Mouse (Mus musculus) lung, postnatal 0 days (tissue): Measurements from ENCODE around the gene Selenon. TPM values are rescaled to one million over a fixed set of nuclear protein-coding genes. Genes with fewer than 3 reads are reported as not detected.
A peak's percentile ranks its signal among the peaks of the same experiment; 100 is the strongest.

Experiments used
- ATAC-seq: fragments of 200-750 bp; cut with Nextera tagmentation; 2 replicates; pipeline ENCODE4 v1.8.0; 2017; ENCODE audit warnings: moderate library complexity
- DNase-seq: peaks from one replicate; pipeline ENCODE4 v3.0.0-alpha.2; 2016; ENCODE audit warnings: low spot score
- H3K27ac ChIP-seq: fragments of 300-500 bp; sonication (generic); 2 replicates; pipeline ENCODE4 v1.5.1; 2014; ENCODE audit warnings: antibody characterized with exemption, mild to moderate bottlenecking, low read length, mixed read lengths
- H3K27me3 ChIP-seq: fragments of 300-500 bp; sonication (generic); replicated peaks from 2 replicates; pipeline ENCODE4 v1.6.1; 2014; ENCODE audit warnings: low read length, mixed read lengths; ENCODE audit not compliant: insufficient read depth
- H3K36me3 ChIP-seq: fragments of 300-500 bp; sonication (generic); 2 replicates; pipeline ENCODE4 v1.6.1; 2014; ENCODE audit warnings: low read length, mixed read lengths; ENCODE audit not compliant: insufficient read depth
- H3K4me1 ChIP-seq: fragments of 300-500 bp; sonication (generic); 2 replicates; pipeline ENCODE4 v1.6.1; 2014; ENCODE audit warnings: antibody characterized with exemption, low read depth, low read length, mixed read lengths; ENCODE audit not compliant: insufficient read depth
- H3K4me2 ChIP-seq: fragments of 300-500 bp; sonication (generic); replicated peaks from 2 replicates; pipeline ENCODE4 v1.6.1; 2014; ENCODE audit warnings: low read depth, mild to moderate bottlenecking, low read length, moderate library complexity, mixed read lengths
- H3K4me3 ChIP-seq: fragments of 300-500 bp; sonication (generic); 2 replicates; pipeline ENCODE4 v1.5.1; 2014; ENCODE audit warnings: low read depth, low read length
- H3K9ac ChIP-seq: fragments of 300-500 bp; sonication (generic); replicated peaks from 2 replicates; pipeline ENCODE4 v1.6.1; 2014; ENCODE audit warnings: low read depth, mild to moderate bottlenecking
- H3K9me3 ChIP-seq: fragments of 300-500 bp; sonication (generic); 2 replicates; pipeline ENCODE4 v1.6.1; 2016; ENCODE audit warnings: low read length, mixed read lengths
- CTCF ChIP-seq: IDR thresholded peaks from 2 replicates; pipeline ENCODE4 v1.5.1; 2016; ENCODE audit warnings: antibody characterized with exemption, mild to moderate bottlenecking
- EP300 ChIP-seq: IDR thresholded peaks from 2 replicates; pipeline ENCODE4 v1.6.1; 2016; ENCODE audit warnings: antibody characterized with exemption, mild to moderate bottlenecking, control low read depth
- WGBS: fragments of 180-500 bp; shearing (Covaris S2); extraction: QIAGEN DNeasy Blood & Tissue Kit; methylation state at CpG from one replicate; pipeline ENCODE4 v1.1.7; 2014; 5-methylcytosine and 5-hydroxymethylcytosine counted together
- polyA plus RNA-seq: library from polyadenylated mRNA; unstranded; fragments of >200 nt; fragmentation: Nextera tagmentation; extraction: Ambion mirVana; gene quantifications from 2 replicates; pipeline ENCODE4 v1.2.1, GENCODE M21; 2015

The Selenon gene
- polyA plus RNA-seq, result 13.6 and 17.7 TPM in 2 replicates

GRCm38 (mm10) chr4:134551494-134552316, at the start of gene Selenon:
Gene Selenon, minus strand, starts transcription at chr4:134552166.
- H3K4me2 ChIP-seq, result peak within 1 kb of the TSS; percentile 84
- H3K27me3 ChIP-seq, result no peaks in the 10 kb centered on the region
- peak within 1 kb of the TSS; percentile 63 for H3K9ac ChIP-seq
- H3K27ac ChIP-seq, result peak within 1 kb of the TSS; percentile 65
- peaks cover 11% of the 10 kb centered on the region; the same call in 1 of the 2 replicates for H3K4me1 ChIP-seq
- no peaks in the 10 kb centered on the region for H3K36me3 ChIP-seq
- TF ChIP-seq EP300, result no peak
- no peak for TF ChIP-seq CTCF
- peak; percentile 78 for DNase-seq
- 3% methylated on average over 42 of the region's 67 CpGs for WGBS
- peak; percentile 81 for ATAC-seq
- no peaks in the 10 kb centered on the region for H3K9me3 ChIP-seq
- peak within 1 kb of the TSS; percentile 58 for H3K4me3 ChIP-seq

GRCm38 (mm10) chr4:134601404-134601803, 49.4 kb upstream of the Selenon start:
- Histone ChIP-seq H3K4me2 (no peak overlapping the region), H3K27ac (no peak overlapping the region), H3K36me3 (no peaks in the 10 kb centered on the region), H3K4me3 (no peak overlapping the region), H3K27me3 (no peaks in the 10 kb centered on the region), H3K9ac (no peak overlapping the region), H3K9me3 (no peaks in the 10 kb centered on the region), H3K4me1 (peaks cover 7% of the 10 kb centered on the region; the same call in 1 of the 2 replicates)
- 40% methylated on average over 8 of the region's 8 CpGs for WGBS
- peak; percentile 46; the same call in 1 of the 2 replicates for ATAC-seq
- peak; percentile 36 for DNase-seq
- TF ChIP-seq CTCF, result no peak
- peak; percentile 49; the same call in 1 of the 2 replicates for TF ChIP-seq EP300

GRCm38 (mm10) chr4:134600777-134601176, 48.8 kb upstream of the Selenon start:
- no peaks in the 10 kb centered on the region for H3K9me3 ChIP-seq
- DNase-seq (no peak), ATAC-seq (no peak)
- no peak overlapping the region for H3K27ac ChIP-seq
- no peak overlapping the region for H3K9ac ChIP-seq
- TF ChIP-seq EP300 (no peak), CTCF (no peak)
- peaks cover 7% of the 10 kb centered on the region; the same call in 1 of the 2 replicates for H3K4me1 ChIP-seq
- H3K36me3 ChIP-seq, result no peaks in the 10 kb centered on the region
- H3K4me2 ChIP-seq, result no peak overlapping the region
- H3K27me3 ChIP-seq, result no peaks in the 10 kb centered on the region
- WGBS, result 60% methylated on average over 7 of the region's 7 CpGs
- H3K4me3 ChIP-seq, result no peak overlapping the region

- no peak for ATAC-seq
- no peaks in the 10 kb centered on the region for H3K9me3 ChIP-seq
- DNase-seq, result no peak
- H3K4me2 ChIP-seq, result no peak overlapping the region
- H3K4me1 ChIP-seq, result peaks cover 7% of the 10 kb centered on the region; the same call in 1 of the 2 replicates
- TF ChIP-seq EP300, result no peak
- TF ChIP-seq CTCF, result no peak
- WGBS, result 83% methylated on average over 9 of the region's 9 CpGs
- H3K36me3 ChIP-seq, result no peaks in the 10 kb centered on the region
- no peak overlapping the region for H3K4me3 ChIP-seq
- no peak overlapping the region for H3K9ac ChIP-seq
- H3K27ac ChIP-seq, result no peak overlapping the region
- H3K27me3 ChIP-seq, result no peaks in the 10 kb centered on the region
Measured at GRCm38 (mm10) chr4:134600060-134600459, 48.1 kb upstream of the Selenon start.

GRCm38 (mm10) chr4:134596816-134597692, 45.1 kb upstream of the Selenon start:
- Histone ChIP-seq H3K4me3 (no peak overlapping the region), H3K4me2 (no peak overlapping the region), H3K9me3 (no peaks in the 10 kb centered on the region), H3K36me3 (no peaks in the 10 kb centered on the region), H3K27me3 (no peaks in the 10 kb centered on the region), H3K9ac (no peak overlapping the region), H3K4me1 (no peaks in the 10 kb centered on the region), H3K27ac (no peak overlapping the region)
- ATAC-seq, result 0 out of 2 replicates have a peak, but pooled peaks have one; percentile 19
- TF ChIP-seq EP300, result no peak
- no peak for TF ChIP-seq CTCF
- 68% methylated on average over 10 of the region's 10 CpGs for WGBS
- DNase-seq, result peak; percentile 49
